Mouse (Mus musculus) small intestine, adult 2 months (tissue): ENCODE results near the gene Nmt1. TPM values are rescaled to one million over a fixed set of nuclear protein-coding genes. Genes with fewer than 3 reads are reported as not detected.

Source experiments
- H3K27ac ChIP-seq: fragments of 200-500 bp; 2 replicates; pipeline ENCODE4 v1.5.1; 2012; ENCODE audit warnings: low read depth, low read length, control low read depth, inconsistent platforms; ENCODE audit not compliant: insufficient read depth
- H3K27me3 ChIP-seq: fragments of 200-500 bp; 2 replicates; pipeline ENCODE4 v1.6.1; 2012; ENCODE audit warnings: mild to moderate bottlenecking, moderate library complexity, low read length, inconsistent platforms; ENCODE audit not compliant: control insufficient read depth, insufficient read depth
- H3K36me3 ChIP-seq: fragments of 200-500 bp; 2 replicates; pipeline ENCODE4 v1.6.1; 2012; ENCODE audit warnings: mild to moderate bottlenecking, low read length, control low read depth, inconsistent platforms; ENCODE audit not compliant: control insufficient read depth, insufficient read depth
- H3K4me1 ChIP-seq: fragments of 200-500 bp; 2 replicates; pipeline ENCODE4 v1.6.1; 2012; ENCODE audit warnings: low read length, inconsistent platforms, mixed read lengths; ENCODE audit not compliant: control insufficient read depth, insufficient read depth, insufficient read length
- H3K4me3 ChIP-seq: fragments of 200-500 bp; 2 replicates; pipeline ENCODE4 v1.5.1; 2012; ENCODE audit warnings: low read depth, mild to moderate bottlenecking, control low read depth, inconsistent platforms, low read length, moderate library complexity
- CTCF ChIP-seq: fragments of 200-500 bp; IDR thresholded peaks from 2 replicates; pipeline ENCODE4 v1.5.1; 2012; ENCODE audit warnings: low read depth, mild to moderate bottlenecking, control low read depth, inconsistent platforms, low read length, moderate library complexity, mixed read lengths; ENCODE audit not compliant: insufficient replicate concordance, insufficient read length; ENCODE audit errors: extremely low read depth
- POLR2A ChIP-seq: fragments of 200-500 bp; IDR thresholded peaks from 2 replicates; pipeline ENCODE4 v1.6.1; 2012; ENCODE audit warnings: low read depth, mild to moderate bottlenecking, control low read depth, inconsistent platforms, low read length, moderate library complexity
- WGBS: fragments of 180-500 bp; shearing (Covaris S2); methylation state at CpG from one replicate; pipeline ENCODE4 v1.1.7; 2018; 5-methylcytosine and 5-hydroxymethylcytosine counted together
- polyA plus RNA-seq: library from polyadenylated mRNA; depleted of rRNA; stranded (reverse); fragments of >200 nt; gene quantifications from 2 replicates; pipeline ENCODE4 v1.2.3, GENCODE M21; 2012; rRNA removed

The Nmt1 gene
- polyA plus RNA-seq = 16.8 and 34.1 TPM in 2 replicates

DNA sequence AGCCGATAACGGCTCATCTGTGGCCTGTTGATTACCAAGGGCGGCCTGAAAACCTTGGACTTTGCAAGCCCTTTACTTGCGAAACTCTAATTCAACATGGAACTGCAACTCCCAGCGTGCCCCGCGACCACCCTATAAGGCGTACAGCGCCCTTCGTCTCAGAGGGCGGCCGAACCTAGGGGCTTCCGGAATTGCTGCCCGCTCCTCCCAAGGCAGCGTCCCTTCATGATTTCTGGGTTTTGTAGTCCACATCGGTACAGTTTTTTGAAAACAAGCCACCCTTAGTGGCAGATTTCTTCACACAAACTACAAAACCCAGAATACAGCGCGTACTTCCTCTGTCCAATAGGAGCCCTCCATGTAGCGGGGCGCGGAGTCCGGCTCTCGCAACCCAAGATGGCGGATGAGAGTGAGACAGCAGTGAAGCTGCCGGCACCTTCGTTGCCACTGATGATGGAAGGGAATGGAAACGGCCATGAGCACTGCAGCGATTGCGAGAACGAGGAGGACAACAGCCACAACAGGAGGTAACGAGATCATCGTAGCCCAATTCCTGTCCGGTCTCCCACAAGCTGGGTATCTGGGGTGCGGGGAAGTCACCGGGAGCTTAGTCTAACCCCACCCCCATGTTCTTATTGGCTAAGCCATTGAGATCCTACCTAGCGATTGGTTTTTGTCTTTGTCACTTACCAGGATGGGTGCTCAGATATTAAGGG is at the start of gene Nmt1, which contains the start of gene Dcakd:
Gene Nmt1 (plus strand): TSS at position 15 of the 716 bp plus-strand sequence.
Gene Dcakd (minus strand): TSS at position 158 of the 716 bp plus-strand sequence.
- under 1% methylated on average over 36 of the region's 36 CpGs for whole genome bisulfite sequencing
- Histone ChIP-seq H3K36me3 (no peaks in the 10 kb centered on the region), H3K4me1 (peaks cover 14% of the 10 kb centered on the region), H3K4me3 (peak within 1 kb of the TSS; percentile 89), H3K27ac (peak within 1 kb of the TSS; percentile 83), H3K27me3 (no peaks in the 10 kb centered on the region)
- TF ChIP-seq CTCF (no peak), POLR2A (peak; percentile 81; the same call in 1 of the 2 replicates)

GRCm38 (mm10) chr11:102981151-102981890 is 46.7 kb upstream of the Nmt1 start:
- Histone ChIP-seq H3K4me1 (peaks cover 3% of the 10 kb centered on the region), H3K27me3 (no peaks in the 10 kb centered on the region), H3K4me3 (no peak overlapping the region), H3K36me3 (no peaks in the 10 kb centered on the region), H3K27ac (no peak overlapping the region)
- WGBS = 51% methylated on average over 10 of the region's 10 CpGs
- TF ChIP-seq CTCF = no peak
- no peak for TF ChIP-seq POLR2A

DNA sequence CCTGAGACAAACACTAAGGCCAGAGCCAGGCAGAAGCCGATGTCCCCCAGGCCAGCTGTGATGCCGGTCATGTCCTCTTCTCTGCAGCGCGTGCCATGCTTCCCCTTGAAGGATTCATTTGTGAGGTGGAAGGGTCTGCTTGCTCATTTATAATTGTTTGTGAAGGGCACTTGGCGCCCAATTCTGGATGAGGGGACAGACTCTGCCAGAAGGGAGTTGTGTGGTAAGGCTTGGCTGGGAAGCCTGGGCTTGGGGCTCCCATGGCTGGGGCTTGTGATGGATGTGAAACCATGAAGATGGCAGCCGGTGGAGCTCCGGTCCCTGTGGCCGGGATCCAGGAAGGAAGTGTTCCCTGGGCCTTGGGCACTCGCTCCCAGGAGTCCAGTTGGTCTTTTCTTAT is 43.9 kb upstream of the Nmt1 start:
- TF ChIP-seq POLR2A = no peak
- no peak for TF ChIP-seq CTCF
- 87% methylated on average over 9 of the region's 9 CpGs for WGBS

GRCm38 (mm10) chr11:102984615-102985014 is 43.4 kb upstream of the Nmt1 start:
- H3K27me3 ChIP-seq = peaks cover 10% of the 10 kb centered on the region
- no peak overlapping the region for H3K4me3 ChIP-seq
- H3K4me1 ChIP-seq = peaks cover 3% of the 10 kb centered on the region
- WGBS = 61% methylated on average over 4 of the region's 4 CpGs
- no peak overlapping the region for H3K27ac ChIP-seq
- no peak for TF ChIP-seq POLR2A
- no peak for TF ChIP-seq CTCF
- H3K36me3 ChIP-seq = no peaks in the 10 kb centered on the region

More for the DNA sequence above, 43.9 kb upstream of the Nmt1 start:
- Histone ChIP-seq H3K36me3 (no peaks in the 10 kb centered on the region), H3K27me3 (peaks cover 6% of the 10 kb centered on the region), H3K4me3 (no peak overlapping the region), H3K27ac (no peak overlapping the region), H3K4me1 (peaks cover 3% of the 10 kb centered on the region)

DNA sequence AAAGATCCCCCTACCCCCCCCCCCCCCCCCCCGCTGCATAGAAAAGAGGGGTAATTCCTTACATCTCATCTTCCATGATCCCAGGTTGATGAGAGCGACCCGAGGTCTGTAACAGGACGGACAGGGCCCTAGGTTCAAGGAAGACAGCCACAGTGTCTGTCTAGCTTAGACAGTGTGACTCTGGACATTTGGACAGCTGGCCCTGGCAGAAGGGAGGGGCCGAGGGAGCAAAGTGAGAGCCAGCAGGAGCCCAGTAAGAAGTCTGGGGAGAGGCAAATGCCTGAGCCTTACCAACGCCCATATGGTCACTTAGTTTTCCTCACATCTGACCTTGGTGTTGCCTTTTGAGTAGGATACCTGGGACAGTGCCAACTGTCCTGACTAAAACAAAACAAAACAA is 42.8 kb upstream of the Nmt1 start:
- Histone ChIP-seq H3K4me3 (no peak overlapping the region), H3K27ac (no peak overlapping the region), H3K36me3 (no peaks in the 10 kb centered on the region), H3K27me3 (peaks cover 16% of the 10 kb centered on the region), H3K4me1 (peaks cover 7% of the 10 kb centered on the region)
- TF ChIP-seq CTCF (no peak), POLR2A (no peak)
- 53% methylated on average over 6 of the region's 6 CpGs for WGBS

- peaks cover 35% of the 10 kb centered on the region for H3K27me3 ChIP-seq
- no peak for TF ChIP-seq CTCF
- WGBS = 16% methylated on average over 28 of the region's 28 CpGs
- H3K27ac ChIP-seq = no peak overlapping the region
- peak overlapping the region; percentile 37 for H3K4me3 ChIP-seq
- 0 out of 2 replicates have a peak, but pooled peaks cover under 1% of the 10 kb centered on the region for H3K36me3 ChIP-seq
- H3K4me1 ChIP-seq = peaks cover 6% of the 10 kb centered on the region
These were observed 38.3 kb upstream of the Nmt1 start for GRCm38 (mm10) chr11:102989641-102990151.
